In genomic region chr2:92627633-92628032, GRCm38 (mm10) we compare ENCODE assay signal across 25 mouse cellular contexts. TPM values are rescaled to one million over a fixed set of nuclear protein-coding genes. Genes with fewer than 3 reads are reported as not detected.
DNase-seq lines count a peak whose midpoint lies in the region; TF ChIP-seq lines count a peak whose summit lies in the region.
"Had no signal": no experiment of that assay in that cellular context is flagged by ENCODE, and none has a peak within 500 bp of the region (broad histone marks: within the 10 kb centered on the region; RNA-seq: fewer than 3 reads in every experiment).

No protein-coding gene starts in this region.

- peak; percentile 19 to 23 for DNase-seq in adrenal gland, postnatal 36 days
- DNase-seq in adrenal gland, postnatal 14 days: no peak
- peak; percentile 63 for DNase-seq in 3134 (ENCODE audit: extremely low read depth, insufficient read length, low spot score)
- DNase-seq in Muller cell, postnatal 12 days (ENCODE audit: inconsistent ontology term): peak; percentile 83
- DNase-seq in layer of hippocampus, adult 11-12 months (ENCODE audit: low spot score): no peak
- no peak for DNase-seq in cerebellum, adult 8-10 months
- DNase-seq: B cell, adult 2 months; cerebellum, adult 11-12 months; cerebellum, postnatal 14 days; gastrocnemius, adult 2 months; gastrocnemius, postnatal 36 days; heart, postnatal 10 days; kidney, adult 2 months; kidney, postnatal 36 days; spleen, adult 18-20 months; thymus, adult 2 months; thymus, postnatal 36 days had no signal

- H3K4me3 ChIP-seq in embryonic fibroblast, embryonic 13.5 days (ENCODE audit: insufficient read depth, low read length): no peak overlapping the region
- H3K4me3 ChIP-seq: embryonic facial prominence, embryonic 10.5 days; embryonic facial prominence, embryonic 15.5 days; gastrocnemius, adult 2 months; heart, embryonic 13.5 days; hindbrain, embryonic 10.5 days; intestine, embryonic 15.5 days; limb, embryonic 13.5 days had no signal

- TF ChIP-seq CTCF in embryonic fibroblast, embryonic 13.5 days (IDR thresholded peaks at IDR 0.05; ENCODE audit: borderline replicate concordance, insufficient read depth, low read length): no peak

- H3K4me1 ChIP-seq in embryonic fibroblast, embryonic 13.5 days (ENCODE audit: control insufficient read depth, insufficient read depth, low read length): peaks cover 8% of the 10 kb centered on the region
- H3K4me1 ChIP-seq: embryonic facial prominence, embryonic 10.5 days; embryonic facial prominence, embryonic 15.5 days; heart, embryonic 13.5 days; intestine, embryonic 15.5 days; limb, embryonic 13.5 days had no signal

- peak overlapping the region; percentile 85 for H3K27ac ChIP-seq in embryonic fibroblast, embryonic 13.5 days (ENCODE audit: insufficient read depth, low read length)
- H3K27ac ChIP-seq: embryonic facial prominence, embryonic 10.5 days; embryonic facial prominence, embryonic 15.5 days; gastrocnemius, adult 2 months; heart, embryonic 13.5 days; hindbrain, embryonic 10.5 days; hindbrain, postnatal 0 days; intestine, embryonic 15.5 days; limb, embryonic 13.5 days had no signal

- TF ChIP-seq POLR2A in embryonic fibroblast, embryonic 13.5 days (IDR thresholded peaks at IDR 0.05; ENCODE audit: low read depth, low read length): no peak

RNA-seq across cellular contexts. Expression of gene Chst1, which starts 28.1 kb away (rescaled TPM):
- total RNA-seq in adrenal gland, postnatal 36 days (2021): 10 to 100 TPM; 10.2 to 15.1 TPM
- total RNA-seq in adrenal gland, postnatal 14 days (2021): 9.6 and 13.7 TPM in 2 replicates
- 5.3 and 8.6 TPM in 2 replicates for polyA plus RNA-seq in embryonic fibroblast, embryonic 13.5 days (2011; ENCODE audit: insufficient read length, low read depth, missing spikeins)

Comparison
In these comparisons a context has a peak if more than half of its experiments do, and no peak if none do; other contexts are left out.
1. DNase-seq: peak in adrenal gland, postnatal 36 days (2 of 2), 3134 (single experiment) and Muller cell, postnatal 12 days (single experiment); none in adrenal gland, postnatal 14 days (single experiment), layer of hippocampus, adult 11-12 months (single experiment) and cerebellum, adult 8-10 months (single experiment).